Mouse (Mus musculus) CD8-positive naive resting alpha-beta T cell, adult 2 months (primary cell): ENCODE measurements at regions not wholly inside any gene's neighbourhood (a gene's known extent, or its start where the extent isn't known, plus 50 kb on each side); places are given as distances from the start of the nearest gene placed in this dataset.

Experiments used
- DNase-seq, 2 experiments: peaks; one replicate each; pipeline ENCODE4 v3.0.0; 2022; ENCODE audit warnings: low read depth in 2 of 2, low spot score in 2 of 2

DNA sequence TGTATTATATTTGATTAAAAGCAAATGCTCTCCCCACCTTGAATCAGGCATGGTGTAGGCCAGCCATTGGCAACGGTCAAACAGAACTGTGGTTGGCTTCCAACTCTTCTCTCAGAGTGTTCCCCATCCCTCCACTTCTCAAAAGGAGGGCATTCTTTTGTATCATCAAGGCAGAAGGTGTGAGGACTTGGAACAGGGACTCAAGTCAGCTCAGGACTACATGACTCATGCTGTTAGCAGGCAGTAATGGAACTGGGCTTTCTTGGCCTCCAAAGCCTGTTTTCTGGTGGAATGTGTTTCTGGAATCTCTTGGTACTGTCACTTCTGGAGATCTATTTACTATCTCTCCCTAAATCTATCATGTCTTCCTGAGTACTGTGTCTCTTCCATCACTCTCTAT, 216.3 kb upstream of the Slc30a5 start:
- DNase-seq, result no peak

DNA sequence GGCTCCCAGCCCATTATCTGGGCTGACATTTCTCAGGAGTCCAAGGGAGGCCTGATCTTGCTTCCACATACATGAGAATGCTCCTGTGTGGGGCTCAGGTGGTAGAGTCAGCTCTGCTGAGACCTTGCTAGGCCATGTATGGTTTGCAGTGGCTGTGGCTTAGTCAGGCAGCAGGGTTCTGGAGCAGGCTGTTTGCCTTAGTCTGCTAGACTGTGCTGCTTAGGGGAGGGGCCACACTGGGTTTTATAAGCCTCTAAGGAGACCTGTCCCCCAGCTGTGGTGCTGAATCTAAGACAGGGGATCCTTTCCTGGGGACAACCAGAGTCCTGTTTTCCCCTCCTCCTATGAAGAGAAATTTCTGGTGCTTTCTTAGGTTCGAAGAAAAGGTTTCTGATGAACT, 199.4 kb upstream of the Slc30a5 start:
- no peak for DNase-seq

- DNase-seq, result no peak
Measured at GRCm38 (mm10) chr13:101026043-101026442, 192.8 kb upstream of the Slc30a5 start.

GRCm38 (mm10) chr13:101025488-101025887, 192.3 kb upstream of the Slc30a5 start:
- no peak for DNase-seq

GRCm38 (mm10) chr13:101024971-101025370, 191.7 kb upstream of the Slc30a5 start:
- DNase-seq, result no peak

- no peak for DNase-seq
Measured at GRCm38 (mm10) chr13:101019272-101019676, 186.0 kb upstream of the Slc30a5 start.

DNA sequence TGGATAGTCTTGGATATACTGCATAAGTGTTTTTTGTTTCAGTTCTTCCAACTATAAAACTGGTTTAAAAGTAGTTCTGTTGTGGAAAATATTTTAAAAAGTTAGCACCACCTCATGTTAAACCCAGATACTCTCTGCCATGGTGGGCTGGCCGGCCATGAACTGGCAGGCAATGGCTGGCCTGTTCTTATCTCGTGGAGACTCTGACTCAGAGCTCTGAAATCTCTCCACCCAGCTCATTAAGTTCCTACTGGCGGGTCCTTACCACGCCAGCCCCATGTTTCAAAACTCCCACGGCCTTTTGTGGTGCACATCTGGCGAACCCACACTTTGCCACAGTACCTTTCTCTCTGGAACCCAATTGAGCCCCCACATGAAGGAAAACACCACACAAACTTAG, 183.8 kb upstream of the Slc30a5 start:
- DNase-seq, result no peak

DNA sequence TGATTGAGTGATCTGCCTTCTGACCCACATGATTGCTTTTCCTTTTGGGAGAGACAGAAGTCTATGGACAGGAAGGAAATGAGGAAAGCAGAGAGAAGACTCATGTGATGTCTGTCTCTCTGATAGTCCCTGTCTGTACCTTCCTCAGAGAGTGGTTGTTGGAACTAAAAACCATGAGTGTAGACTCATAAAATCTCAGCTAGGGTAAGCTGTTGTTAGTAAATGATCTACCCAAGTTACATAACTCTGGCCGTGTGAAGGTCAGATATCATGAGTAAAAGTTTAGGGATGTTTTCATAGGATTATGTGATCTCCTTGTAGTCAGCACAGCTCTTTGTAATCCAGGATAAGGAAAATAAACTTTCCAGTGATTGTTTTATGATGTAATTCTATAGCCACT, 183.0 kb upstream of the Slc30a5 start:
- no peak for DNase-seq

DNA sequence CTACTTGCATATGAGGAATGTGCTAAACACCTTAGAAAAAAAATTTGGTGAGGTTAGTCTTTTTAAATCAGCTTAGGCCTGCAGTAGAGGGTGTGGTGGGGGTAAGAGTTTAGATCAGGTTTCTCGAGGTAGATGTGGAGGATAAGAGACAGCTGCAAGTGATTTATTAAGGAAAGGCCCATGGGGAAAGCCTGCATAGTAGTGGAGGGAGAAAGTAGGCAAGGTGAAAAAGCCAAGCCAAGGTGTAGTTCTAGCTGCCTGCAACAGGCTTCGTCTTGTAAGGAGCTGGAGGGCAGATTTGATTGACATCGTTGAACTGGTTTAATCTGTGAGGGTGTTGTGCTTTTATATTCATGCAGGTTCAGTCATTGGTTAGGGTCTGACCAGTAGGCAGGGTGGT, 182.2 kb upstream of the Slc30a5 start:
- DNase-seq, result no peak

DNA sequence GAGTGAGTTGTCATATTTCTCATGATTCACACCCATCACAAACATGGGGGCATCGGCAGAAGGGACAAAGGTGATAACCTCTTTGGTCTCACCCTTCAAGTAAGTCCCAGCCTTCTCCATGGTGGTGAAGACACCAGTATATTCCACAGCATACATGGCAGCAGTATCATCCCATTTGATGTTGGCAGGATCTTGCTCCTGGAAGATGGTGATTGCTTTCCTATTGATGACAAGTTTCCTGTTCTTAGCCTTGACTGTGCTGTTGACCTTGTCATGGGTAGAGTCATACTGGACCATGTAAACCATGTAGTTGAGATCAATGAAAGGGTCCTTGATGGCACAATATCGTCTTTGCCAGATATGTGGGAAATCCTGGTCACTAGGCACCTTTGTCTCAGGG, 180.4 kb upstream of the Slc30a5 start:
- DNase-seq, result no peak

GRCm38 (mm10) chr13:100990646-100991045, 157.4 kb upstream of the Slc30a5 start:
- DNase-seq, result no peak

DNA sequence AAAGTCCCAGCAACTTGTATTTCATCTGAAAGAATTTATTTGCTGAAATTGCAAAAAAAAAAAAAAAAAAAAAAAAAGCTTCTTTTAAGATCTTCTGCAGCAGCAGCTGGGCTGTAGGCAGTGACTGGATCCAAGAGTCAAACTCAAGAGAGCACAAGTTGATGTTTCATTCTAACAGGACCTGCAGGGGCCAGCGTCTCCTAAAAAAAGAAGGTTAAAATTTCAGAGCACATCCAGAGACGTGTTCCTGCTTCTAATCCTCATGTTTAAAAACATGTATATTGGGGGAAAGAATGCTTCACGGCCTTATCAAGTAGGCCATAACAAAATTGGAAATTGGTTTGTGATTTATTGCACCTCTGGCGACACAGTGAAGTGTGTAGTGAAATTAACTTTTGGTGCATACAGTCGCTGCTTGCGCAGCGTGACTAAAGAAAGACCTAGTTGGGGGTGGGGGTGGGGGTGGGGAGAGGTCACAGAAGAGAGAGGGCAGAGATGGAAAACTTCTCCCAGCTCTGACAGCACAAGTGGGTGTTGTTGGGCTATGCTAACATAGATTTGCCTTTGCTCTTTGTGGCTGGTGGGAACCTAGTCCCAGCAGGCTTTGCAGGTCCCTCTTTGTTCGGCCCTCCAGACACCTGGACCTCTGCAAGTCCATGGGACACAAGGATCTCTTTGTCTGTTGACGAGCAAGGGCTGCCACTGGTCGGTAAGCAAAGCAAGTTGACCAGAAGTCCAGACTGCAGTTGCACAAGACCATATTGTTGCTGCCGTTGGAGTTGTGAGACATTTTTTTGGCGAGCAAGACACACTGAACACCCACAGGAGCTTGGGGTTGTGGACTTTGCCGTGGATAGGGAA, 155.7 kb upstream of the Slc30a5 start:
- no peak for DNase-seq

DNA sequence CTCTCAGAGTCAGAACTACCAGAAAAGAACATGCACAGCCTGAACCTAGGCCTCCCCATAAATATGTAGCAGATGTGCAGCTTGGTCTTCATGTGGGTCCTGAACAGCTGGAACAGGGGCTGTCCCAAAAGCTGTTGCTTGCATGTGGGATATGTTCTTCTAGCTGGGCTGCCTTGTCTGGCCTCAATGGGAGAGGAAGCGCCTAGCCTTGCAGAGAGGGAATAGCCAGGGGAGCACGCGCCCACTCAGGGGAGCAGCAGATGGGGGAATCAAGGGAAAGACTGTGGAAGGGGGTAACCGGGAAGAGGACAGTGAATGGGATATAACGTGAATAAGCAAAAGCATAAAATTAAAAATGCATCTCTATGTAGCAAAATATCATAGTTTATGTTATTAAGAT, 154.9 kb upstream of the Slc30a5 start:
- no peak for DNase-seq

GRCm38 (mm10) chr13:100975741-100976140, 142.5 kb upstream of the Slc30a5 start:
- no peak for DNase-seq

GRCm38 (mm10) chr13:100971080-100972017, 138.1 kb upstream of the Slc30a5 start:
- no peak for DNase-seq

GRCm38 (mm10) chr13:100962811-100963540, 129.7 kb upstream of the Slc30a5 start:
- no peak for DNase-seq

DNA sequence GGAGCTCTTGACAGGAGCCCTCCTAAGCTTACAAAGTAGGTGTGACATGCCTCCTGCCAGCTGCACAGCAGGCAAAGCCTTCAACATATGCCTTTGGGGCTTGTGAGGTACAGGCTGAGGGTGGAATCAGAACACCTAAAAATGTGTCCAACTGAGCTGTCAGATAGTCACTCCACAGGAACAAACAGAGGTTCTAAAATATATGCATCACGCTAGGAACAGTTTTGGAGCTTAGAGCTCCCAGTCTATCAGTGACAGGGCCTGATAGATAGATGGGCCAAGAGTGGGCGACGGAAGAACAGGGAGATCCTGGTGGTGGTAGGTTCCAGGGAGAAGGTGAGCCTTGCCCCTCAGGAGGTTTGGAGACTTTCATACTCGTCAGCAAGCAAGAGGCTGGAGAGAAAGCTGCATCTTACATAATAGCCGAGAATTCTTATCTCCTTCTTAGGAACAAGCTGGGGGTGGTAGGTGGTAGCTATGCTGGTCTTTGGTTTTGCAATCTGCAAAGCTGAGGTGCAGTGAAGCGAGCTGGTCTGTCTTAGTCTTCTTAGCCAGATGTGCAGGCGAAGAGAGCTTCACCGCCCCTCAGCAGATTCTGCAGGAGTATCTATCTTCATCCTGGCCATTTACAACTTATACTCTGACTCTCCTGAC, 121.5 kb upstream of the Slc30a5 start:
- no peak for DNase-seq

DNA sequence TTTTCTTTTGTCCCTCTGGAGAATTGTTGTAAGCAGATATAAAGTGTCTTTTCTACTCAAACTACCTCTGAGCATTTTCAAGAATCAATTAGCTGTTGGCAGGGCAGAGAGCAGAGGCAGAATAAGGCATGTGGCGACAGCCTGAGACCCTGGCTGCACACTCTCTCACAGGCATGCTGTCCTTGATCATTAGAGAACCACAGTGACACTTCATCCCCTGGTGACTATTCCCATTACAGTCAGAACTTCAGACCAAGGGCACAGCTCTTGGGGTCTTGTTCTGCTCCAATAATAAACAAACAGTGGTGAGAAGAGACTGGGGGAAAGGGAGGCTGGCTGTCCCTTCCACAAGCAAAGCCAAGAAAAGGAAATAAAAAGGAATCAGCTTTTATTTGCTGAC, 120.9 kb upstream of the Slc30a5 start:
- DNase-seq, result no peak

DNA sequence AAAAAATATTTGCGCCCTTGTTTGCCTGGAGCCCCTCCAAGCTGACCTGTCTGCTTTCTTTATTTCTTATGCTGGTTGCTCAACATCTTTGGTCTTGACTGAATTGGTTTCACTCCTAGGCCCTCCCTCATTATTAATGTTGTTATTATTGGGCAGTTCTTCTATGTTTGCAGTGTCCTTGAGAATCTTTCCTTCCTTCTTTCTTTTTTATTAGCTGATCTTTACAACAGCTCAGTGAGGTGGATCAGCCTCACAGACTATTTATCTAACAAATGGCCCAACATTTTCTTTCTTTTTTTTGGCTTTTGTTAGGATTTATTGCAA, 117.9 kb upstream of the Slc30a5 start:
- DNase-seq, result no peak

DNA sequence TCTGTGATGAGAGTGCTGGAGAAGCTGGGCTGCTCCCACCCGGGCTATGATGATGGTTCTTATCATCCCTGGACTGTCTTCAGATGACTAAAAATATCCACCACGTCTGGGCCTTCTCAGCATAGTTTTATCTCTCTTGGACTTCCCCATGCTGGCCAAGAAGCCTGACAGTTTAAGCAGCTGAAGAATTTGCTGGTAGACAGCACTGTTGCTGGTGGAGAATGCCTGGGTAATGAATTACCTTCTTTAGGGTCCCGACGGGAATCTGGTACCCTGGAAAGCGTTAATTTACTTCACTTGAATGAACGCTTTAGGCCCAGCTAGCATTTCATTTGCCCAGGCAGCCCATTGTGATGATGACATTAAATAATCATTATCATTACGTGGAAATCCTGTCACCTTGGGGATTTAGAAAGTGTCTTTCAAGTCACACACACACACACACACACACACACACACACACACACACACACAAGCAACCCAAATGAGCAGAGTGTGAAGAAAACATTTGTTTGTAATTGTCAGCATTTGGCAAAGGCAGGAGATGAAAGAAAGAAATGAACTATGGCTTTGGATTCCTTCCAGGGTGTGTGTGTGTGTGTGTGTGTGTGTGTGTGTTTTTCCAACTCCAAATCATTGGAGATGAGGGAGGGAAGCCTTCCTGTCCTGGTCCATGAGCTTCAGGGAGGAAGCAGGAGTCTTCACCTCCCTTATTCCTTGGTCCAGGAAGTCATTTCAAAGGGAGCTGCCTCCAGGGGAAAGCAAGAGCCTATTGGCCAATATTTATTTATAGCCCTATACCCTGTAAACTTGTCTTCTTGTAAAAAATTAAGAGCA, 117.3 kb upstream of the Slc30a5 start:
- DNase-seq, result no peak
